9 mouse cellular contexts compared by ENCODE assay signal in the genomic region with DNA sequence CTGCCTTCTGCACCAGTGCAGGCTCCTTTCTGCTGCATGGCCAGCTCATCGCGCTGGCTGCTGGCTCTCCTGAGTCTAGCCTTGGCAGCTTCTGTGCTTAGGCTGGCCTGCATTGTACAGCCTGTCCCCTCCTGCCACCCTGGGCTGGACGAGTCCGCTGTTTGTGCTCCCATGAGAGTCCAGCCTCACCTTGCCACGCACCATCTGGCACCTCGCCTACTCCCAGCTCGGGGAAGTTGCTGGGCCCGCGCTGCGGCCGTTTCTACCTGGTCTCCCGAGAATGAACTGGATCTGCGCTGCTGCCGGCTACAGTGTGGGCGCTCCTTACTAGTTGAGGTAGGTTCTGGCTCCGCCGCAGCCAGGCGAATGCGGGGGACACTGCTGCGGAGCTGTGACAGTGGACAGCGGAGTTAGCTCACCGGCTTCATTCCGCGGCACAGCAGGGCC. TPM values are rescaled to one million over a fixed set of nuclear protein-coding genes. Genes with fewer than 3 reads are reported as not detected.
A peak's percentile ranks its signal among the peaks of the same experiment; 100 is the strongest.
DNase-seq lines count a peak whose midpoint lies in the region; ATAC-seq and TF ChIP-seq lines count a peak whose summit lies in the region.
"Had no signal": no experiment of that assay in that cellular context is flagged by ENCODE, and none has a peak within 500 bp of the region (broad histone marks: within the 10 kb centered on the region; RNA-seq: fewer than 3 reads in every experiment).

No protein-coding gene starts in this region.

- TF ChIP-seq CTCF in left cerebral cortex, adult 2 months (IDR thresholded peaks at IDR 0.05), result no peak
- no peak for TF ChIP-seq CTCF in thymus, adult 2 months (IDR thresholded peaks at IDR 0.05; ENCODE audit: borderline replicate concordance, control insufficient read depth, extremely low read depth, insufficient read depth, low read length, poor library complexity)

- no peak for TF ChIP-seq POLR2A in thymus, adult 2 months (IDR thresholded peaks at IDR 0.05; ENCODE audit: control insufficient read depth, extremely low read depth, insufficient read depth, low read length, poor library complexity)

- WGBS in hindbrain, embryonic 10.5 days, result 1% methylated on average over 24 of the region's 24 CpGs
- WGBS in limb, embryonic 11.5 days, result under 1% methylated on average over 24 of the region's 24 CpGs
- WGBS in midbrain, embryonic 13.5 days, result 2% methylated on average over 24 of the region's 24 CpGs
- 47% methylated on average over 24 of the region's 24 CpGs for WGBS in thymus, adult 2 months

- H3K27me3 ChIP-seq in hindbrain, embryonic 10.5 days (ENCODE audit: insufficient read depth, poor library complexity, severe bottlenecking), result peaks cover 33% of the 10 kb centered on the region
- H3K27me3 ChIP-seq in limb, embryonic 11.5 days (ENCODE audit: control insufficient read depth, insufficient read depth, low read length), result peaks cover 9% of the 10 kb centered on the region; the same call in 1 of the 2 replicates
- H3K27me3 ChIP-seq in midbrain, embryonic 13.5 days, result peaks cover 12% of the 10 kb centered on the region
- no peaks in the 10 kb centered on the region; the same call in 1 of the 2 replicates for H3K27me3 ChIP-seq in thymus, adult 2 months (ENCODE audit: control insufficient read depth, insufficient read depth, low read length)
- H3K27me3 ChIP-seq: Patski had no signal

- H3K4me3 ChIP-seq in left cerebral cortex, adult 2 months, result peak overlapping the region; percentile 41
- H3K4me3 ChIP-seq in hindbrain, embryonic 10.5 days, result peak overlapping the region; percentile 56
- peak overlapping the region; percentile 31 for H3K4me3 ChIP-seq in limb, embryonic 11.5 days (ENCODE audit: low read depth, low read length)
- H3K4me3 ChIP-seq in midbrain, embryonic 13.5 days (replicated peaks), result peak overlapping the region; percentile 38
- no peak overlapping the region for H3K4me3 ChIP-seq in thymus, adult 2 months (ENCODE audit: control insufficient read depth, insufficient read depth, low read length)

- H3K36me3 ChIP-seq in hindbrain, embryonic 10.5 days, result no peaks in the 10 kb centered on the region
- no peaks in the 10 kb centered on the region for H3K36me3 ChIP-seq in limb, embryonic 11.5 days (ENCODE audit: control insufficient read depth, insufficient read depth, low read length)
- no peaks in the 10 kb centered on the region for H3K36me3 ChIP-seq in midbrain, embryonic 13.5 days
- no peaks in the 10 kb centered on the region for H3K36me3 ChIP-seq in thymus, adult 2 months (ENCODE audit: control insufficient read depth, insufficient read depth, low read length)

- peak overlapping the region; percentile 72 for H3K27ac ChIP-seq in left cerebral cortex, adult 2 months
- peak overlapping the region; percentile 47 for H3K27ac ChIP-seq in hindbrain, embryonic 10.5 days
- no peak overlapping the region for H3K27ac ChIP-seq in limb, embryonic 11.5 days (replicated peaks; ENCODE audit: low read depth, low read length)
- peak overlapping the region; percentile 8; the same call in 1 of the 2 replicates for H3K27ac ChIP-seq in midbrain, embryonic 13.5 days
- H3K27ac ChIP-seq in thymus, adult 2 months (ENCODE audit: control insufficient read depth, insufficient read depth, low read length), result no peak overlapping the region

- DNase-seq in left cerebral cortex, adult 2 months (ENCODE audit: extremely low spot score in 1 of 2, low spot score in 2 of 2), result peak in 1 of 2 experiments; percentile 41
- DNase-seq in left cerebral cortex, postnatal 14 days (ENCODE audit: low spot score in 2 of 2), result no peak
- DNase-seq in cerebellum, postnatal 25 days, result peak; percentile 82 to 85
- DNase-seq in hindbrain, embryonic 10.5 days (ENCODE audit: low spot score), result peak; percentile 57
- peak; percentile 61 for DNase-seq in limb, embryonic 11.5 days (ENCODE audit: low spot score)
- no peak for DNase-seq in ovary, postnatal 10 days (ENCODE audit: low spot score)
- DNase-seq in thymus, adult 2 months, result no peak

- H3K9me3 ChIP-seq in hindbrain, embryonic 10.5 days, result no peaks in the 10 kb centered on the region
- no peaks in the 10 kb centered on the region for H3K9me3 ChIP-seq in limb, embryonic 11.5 days (ENCODE audit: control insufficient read depth, low read length)
- no peaks in the 10 kb centered on the region for H3K9me3 ChIP-seq in midbrain, embryonic 13.5 days

- peaks cover 17% of the 10 kb centered on the region for H3K4me1 ChIP-seq in hindbrain, embryonic 10.5 days (replicated peaks)
- peaks cover 4% of the 10 kb centered on the region for H3K4me1 ChIP-seq in limb, embryonic 11.5 days (ENCODE audit: control insufficient read depth, insufficient read depth, low read length)
- H3K4me1 ChIP-seq in midbrain, embryonic 13.5 days (replicated peaks), result peaks cover 13% of the 10 kb centered on the region
- peaks cover 2% of the 10 kb centered on the region; the same call in 1 of the 2 replicates for H3K4me1 ChIP-seq in thymus, adult 2 months (replicated peaks; ENCODE audit: control insufficient read depth, insufficient read depth, low read length)

- intact Hi-C loops in left cerebral cortex, adult 2 months (cut with DNase I), result loop anchor here (5.0 kb wide), 1 partner anchor 44 kb away; a partner anchor contains a TSS
- intact Hi-C loops in left cerebral cortex, postnatal 14 days (cut with DNase I), result loop anchor here (2.0 to 5.0 kb wide), 2 partner anchors 109 to 135 kb away; no protein-coding TSS in a partner anchor

- H3K9ac ChIP-seq in limb, embryonic 11.5 days (ENCODE audit: low read length), result peak overlapping the region; percentile 66
- H3K9ac ChIP-seq in midbrain, embryonic 13.5 days (replicated peaks), result peak overlapping the region; percentile 57

- no peak for ATAC-seq in limb, embryonic 11.5 days (ENCODE audit: insufficient number of reproducible peaks, low FRiP score, low TSS enrichment, low read depth)
- ATAC-seq in midbrain, embryonic 13.5 days, result peak; percentile 68
- ATAC-seq: Patski had no signal

- peak overlapping the region; percentile 81 for H3K4me2 ChIP-seq in limb, embryonic 11.5 days (ENCODE audit: low read depth, severe bottlenecking)
- H3K4me2 ChIP-seq in midbrain, embryonic 13.5 days (replicated peaks), result peak overlapping the region; percentile 76

RNA-seq across cellular contexts. Expression of a gene that starts 12.4 kb away (rescaled TPM):
- total RNA-seq in left cerebral cortex, adult 2 months (2021), result 1 to 10 TPM; 6.5 to 8.1 TPM
- 1 to 10 TPM; 5.4 to 7.8 TPM for total RNA-seq in left cerebral cortex, postnatal 14 days (2021)
- 7.9 and 9.5 TPM in 2 replicates for polyA plus RNA-seq in hindbrain, embryonic 10.5 days (2016; fragmentation: Nextera tagmentation; extraction: Ambion mirVana)
- polyA plus RNA-seq in limb, embryonic 11.5 days (2014; fragmentation: Nextera tagmentation; extraction: Ambion mirVana), result 8.6 and 9.2 TPM in 2 replicates
- polyA plus RNA-seq in midbrain, embryonic 13.5 days (2015; fragmentation: Nextera tagmentation; extraction: Ambion mirVana), result 8.4 and 9.3 TPM in 2 replicates
- polyA plus RNA-seq in thymus, adult 2 months (2012; rRNA removed), result 14.4 and 15.2 TPM in 2 replicates

RNA-seq across cellular contexts. Expression of a gene that starts 18.1 kb away (rescaled TPM):
- total RNA-seq in left cerebral cortex, adult 2 months (2021), result 10 to 100 TPM; 13.4 to 14.3 TPM
- total RNA-seq in left cerebral cortex, postnatal 14 days (2021), result 10 to 100 TPM; 10.9 to 13.0 TPM
- 18.8 and 20.4 TPM in 2 replicates for polyA plus RNA-seq in hindbrain, embryonic 10.5 days (2016; fragmentation: Nextera tagmentation; extraction: Ambion mirVana)
- polyA plus RNA-seq in limb, embryonic 11.5 days (2014; fragmentation: Nextera tagmentation; extraction: Ambion mirVana), result 6.0 TPM in 2 replicates
- 15.6 and 20.1 TPM in 2 replicates for polyA plus RNA-seq in midbrain, embryonic 13.5 days (2015; fragmentation: Nextera tagmentation; extraction: Ambion mirVana)
- polyA plus RNA-seq in thymus, adult 2 months (2012; rRNA removed), result 8.6 and 11.1 TPM in 2 replicates

RNA-seq across cellular contexts. Expression of a gene that starts 23.5 kb away (rescaled TPM):
- 1 to 10 TPM; 3.8 to 5.0 TPM for total RNA-seq in left cerebral cortex, adult 2 months (2021)
- total RNA-seq in left cerebral cortex, postnatal 14 days (2021), result 1 to 10 TPM; 2.7 to 2.8 TPM
- polyA plus RNA-seq in hindbrain, embryonic 10.5 days (2016; fragmentation: Nextera tagmentation; extraction: Ambion mirVana), result 5.3 and 6.2 TPM in 2 replicates
- 6.3 and 6.8 TPM in 2 replicates for polyA plus RNA-seq in limb, embryonic 11.5 days (2014; fragmentation: Nextera tagmentation; extraction: Ambion mirVana)
- 5.7 and 6.2 TPM in 2 replicates for polyA plus RNA-seq in midbrain, embryonic 13.5 days (2015; fragmentation: Nextera tagmentation; extraction: Ambion mirVana)
- 5.9 and 6.4 TPM in 2 replicates for polyA plus RNA-seq in thymus, adult 2 months (2012; rRNA removed)

RNA-seq across cellular contexts. Expression of a gene that starts 29.9 kb away (rescaled TPM):
- total RNA-seq in left cerebral cortex, adult 2 months (2021), result 1 to 10 TPM; 7.6 to 9.3 TPM
- 1 to 10 TPM; 6.2 to 6.8 TPM for total RNA-seq in left cerebral cortex, postnatal 14 days (2021)
- polyA plus RNA-seq in hindbrain, embryonic 10.5 days (2016; fragmentation: Nextera tagmentation; extraction: Ambion mirVana), result 5.4 and 6.7 TPM in 2 replicates
- 7.4 and 9.0 TPM in 2 replicates for polyA plus RNA-seq in limb, embryonic 11.5 days (2014; fragmentation: Nextera tagmentation; extraction: Ambion mirVana)
- 5.9 and 8.4 TPM in 2 replicates for polyA plus RNA-seq in midbrain, embryonic 13.5 days (2015; fragmentation: Nextera tagmentation; extraction: Ambion mirVana)
- polyA plus RNA-seq in thymus, adult 2 months (2012; rRNA removed), result 8.4 and 10.2 TPM in 2 replicates

RNA-seq across cellular contexts. Expression of a gene that starts 43.1 kb away (rescaled TPM):
- 1 to 10 TPM; 3.8 to 5.6 TPM for total RNA-seq in left cerebral cortex, adult 2 months (2021)
- 1 to 10 TPM; 2.9 to 4.1 TPM for total RNA-seq in left cerebral cortex, postnatal 14 days (2021)
- 6.6 and 7.1 TPM in 2 replicates for polyA plus RNA-seq in hindbrain, embryonic 10.5 days (2016; fragmentation: Nextera tagmentation; extraction: Ambion mirVana)
- 7.5 and 7.7 TPM in 2 replicates for polyA plus RNA-seq in limb, embryonic 11.5 days (2014; fragmentation: Nextera tagmentation; extraction: Ambion mirVana)
- 5.1 and 5.2 TPM in 2 replicates for polyA plus RNA-seq in midbrain, embryonic 13.5 days (2015; fragmentation: Nextera tagmentation; extraction: Ambion mirVana)
- polyA plus RNA-seq in thymus, adult 2 months (2012; rRNA removed), result 9.0 and 10.7 TPM in 2 replicates

Comparison
In these comparisons a context has a peak if more than half of its experiments do, and no peak if none do; other contexts are left out.
1. DNase-seq: peak in cerebellum, postnatal 25 days (2 of 2), hindbrain, embryonic 10.5 days (single experiment) and limb, embryonic 11.5 days (single experiment); none in left cerebral cortex, postnatal 14 days (0 of 2), ovary, postnatal 10 days (single experiment) and thymus, adult 2 months (single experiment).
2. H3K27ac ChIP-seq: peak in left cerebral cortex, adult 2 months (single experiment), hindbrain, embryonic 10.5 days (single experiment) and midbrain, embryonic 13.5 days (single experiment); none in limb, embryonic 11.5 days (single experiment) and thymus, adult 2 months (single experiment).